Mouse (Mus musculus): ENCODE measurements around the gene Agmat.
"Not testable (repeated sequence)": the region's sequence is repeated elsewhere in the genome, so short reads cannot be mapped to it uniquely, and the experiment has no call there.

The Agmat gene

GRCm38 (mm10) chr4:141736856-141737255 lies 9.6 kb upstream of the Agmat start:
- DNase-seq: no peak

- DNase-seq: no peak
Observed at GRCm38 (mm10) chr4:141738015-141738414, 8.5 kb upstream of the Agmat start.

- no peak for DNase-seq
Observed at GRCm38 (mm10) chr4:141741856-141742255, 4.6 kb upstream of the Agmat start.

- no peak for DNase-seq
Observed at GRCm38 (mm10) chr4:141742381-141742780, 4.1 kb upstream of the Agmat start.

- no peak for DNase-seq
Observed at GRCm38 (mm10) chr4:141749557-141749956, 3.1 kb downstream of the Agmat start.

- DNase-seq: no peak
Observed at GRCm38 (mm10) chr4:141750826-141751225, 4.4 kb downstream of the Agmat start.

GRCm38 (mm10) chr4:141751419-141752075 lies 5.1 kb downstream of the Agmat start:
- no peak for DNase-seq

GRCm38 (mm10) chr4:141752076-141752421 lies 5.6 kb downstream of the Agmat start:
- no peak for DNase-seq

GRCm38 (mm10) chr4:141755375-141755930 lies 9.0 kb downstream of the Agmat start:
- no peak for DNase-seq

- DNase-seq: no peak
Observed at GRCm38 (mm10) chr4:141757124-141757523, 10.7 kb downstream of the Agmat start.

GRCm38 (mm10) chr4:141758874-141759542 lies 12.5 kb downstream of the Agmat start:
- no peak for DNase-seq

- no peak for DNase-seq
Observed at GRCm38 (mm10) chr4:141760942-141761341, 14.5 kb downstream of the Agmat start.

GRCm38 (mm10) chr4:141762102-141762598 lies 15.7 kb downstream of the Agmat start:
- no peak for DNase-seq

- no peak for DNase-seq
Observed at GRCm38 (mm10) chr4:141763476-141763875, 17.0 kb downstream of the Agmat start.

GRCm38 (mm10) chr4:141765008-141765407 lies 18.5 kb downstream of the Agmat start:
- DNase-seq: no peak

GRCm38 (mm10) chr4:141766316-141766667 lies 19.8 kb downstream of the Agmat start:
- DNase-seq: no peak

- DNase-seq: no peak
Observed at GRCm38 (mm10) chr4:141766668-141767352, 20.3 kb downstream of the Agmat start.

- DNase-seq: no peak
Observed at GRCm38 (mm10) chr4:141767353-141768036, 21.0 kb downstream of the Agmat start.

- no peak for DNase-seq
Observed at GRCm38 (mm10) chr4:141769501-141770160, 23.2 kb downstream of the Agmat start.

- no peak for DNase-seq
Observed at GRCm38 (mm10) chr4:141771823-141772222, 25.4 kb downstream of the Agmat start.

GRCm38 (mm10) chr4:141773019-141773418 lies 26.5 kb downstream of the Agmat start:
- DNase-seq: not testable (repeated sequence)

GRCm38 (mm10) chr4:141779828-141780227 lies 33.4 kb downstream of the Agmat start:
- peak; percentile 76 for DNase-seq

Data from right cerebral cortex, postnatal 25 days (tissue).